Mouse (Mus musculus): ENCODE measurements around the gene Lrrc8a.

The Lrrc8a gene

GRCm38 (mm10) chr2:30306087-30306486, 68.6 kb downstream of the Lrrc8a start:
- DNase-seq (ENCODE audit: low read depth, low spot score): no peak

DNA sequence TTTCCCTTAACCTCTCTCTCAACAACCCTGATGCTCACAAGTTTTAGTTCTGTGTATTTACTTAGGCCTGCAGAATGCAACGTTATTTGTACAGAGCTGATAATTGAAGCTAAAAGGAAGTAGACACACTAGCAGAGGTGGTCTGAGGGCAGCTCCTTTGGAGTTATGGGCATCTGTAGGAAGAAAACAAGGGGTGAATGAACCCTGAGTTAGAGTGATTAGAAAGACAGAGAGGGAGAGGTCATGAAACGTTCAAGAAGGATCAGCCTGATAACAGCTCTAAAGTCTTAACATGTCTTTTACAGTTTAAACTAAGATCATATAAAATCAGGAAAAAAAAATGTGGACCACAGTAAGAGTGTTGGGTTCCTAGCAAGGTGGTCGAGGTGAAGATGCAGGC, 71.8 kb downstream of the Lrrc8a start:
- no peak for DNase-seq (ENCODE audit: low read depth, low spot score)

DNA sequence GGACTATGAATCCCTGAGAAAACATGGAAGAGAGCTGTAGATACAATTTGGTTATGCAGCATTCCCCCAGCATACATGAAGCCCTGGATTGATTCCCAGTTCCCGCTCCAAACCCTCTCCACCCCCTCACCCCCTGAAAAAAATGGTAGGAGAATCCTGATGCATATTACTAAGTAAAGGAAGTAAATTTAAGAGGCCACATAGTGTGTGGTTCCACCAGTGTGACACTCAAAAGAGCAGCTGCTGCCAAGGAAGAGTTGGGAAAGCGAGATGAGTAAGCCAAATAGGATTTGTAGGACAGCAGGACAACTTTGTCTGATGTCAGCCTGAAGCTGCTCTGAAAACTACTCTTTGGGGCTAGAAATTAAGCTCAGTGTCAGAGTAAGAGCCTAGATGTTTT, 74.0 kb downstream of the Lrrc8a start:
- no peak for DNase-seq (ENCODE audit: low read depth, low spot score)
